Mouse (Mus musculus) Patski (cell line): ENCODE results near the gene Ldhc. TPM values are rescaled to one million over a fixed set of nuclear protein-coding genes. Genes with fewer than 3 reads are reported as not detected.

Experiments
- ATAC-seq: fragments of 100-300 bp; one replicate; pipeline ENCODE4 v1.8.0; 2021
- CTCF ChIA-PET: fragments of 350-600 bp; sonication (Branson Sonifier 250); formaldehyde crosslinking; loops from one replicate; lab custom pipeline; 2022; ENCODE audit warnings: inconsistent platforms; lab: Charles Lee
- POLR2A ChIA-PET: fragments of 350-600 bp; sonication (Branson Sonifier 250); formaldehyde crosslinking; loops from one replicate; lab custom pipeline; 2022; ENCODE audit warnings: antibody characterized with exemption, inconsistent platforms; lab: Charles Lee
- DNase-seq: peaks from one replicate; pipeline ENCODE4 v3.0.0-alpha.2; 2011; ENCODE audit warnings: low read depth, low spot score
- H3K27me3 ChIP-seq: fragments of 371-371 bp; one replicate; pipeline ENCODE4 v1.5.1; 2021
- CTCF ChIP-seq: fragments of 100-300 bp; IDR thresholded peaks from one replicate; pipeline ENCODE4 v1.5.1; 2021
- in situ Hi-C: fragments of 300-500 bp; cut with MboI; formaldehyde crosslinking; loops from 3 replicates; pipeline ENCODE4 v1.11.1; 2018; ENCODE audit warnings: low pct_unique_long_range_greater_than_20kb, mixed read lengths
- polyA plus RNA-seq: library from polyadenylated mRNA; unstranded; gene quantifications from one replicate; pipeline ENCODE4 v1.2.3, GENCODE M21; 2021

The Ldhc gene
- polyA plus RNA-seq, 1 experiment from 2014 or later = not detected

- ChIA-PET CTCF (interaction anchor here (1.0 kb wide), 1 partner anchor 10 kb away, joined by 3 read pairs; no protein-coding TSS in a partner anchor), POLR2A (no interaction called here)
- ATAC-seq (no peak), DNase-seq (no peak)
- H3K27me3 ChIP-seq = no peaks in the 10 kb centered on the region
- in situ Hi-C loops = no loop called here
- TF ChIP-seq CTCF = no peak
These were observed 20.0 kb upstream of the Ldhc start, which contains the start of gene Ldha for GRCm38 (mm10) chr7:46840787-46841525. Gene Ldha, plus strand, starts transcription at chr7:46841475.

- ChIA-PET POLR2A (no interaction called here), CTCF (no interaction called here)
These were observed 18.7 kb upstream of the Ldhc start for GRCm38 (mm10) chr7:46842278-46842677.

GRCm38 (mm10) chr7:46843576-46843975 is 17.4 kb upstream of the Ldhc start:
- no peak for ATAC-seq
- in situ Hi-C loops = no loop called here
- no peak for DNase-seq
- POLR2A ChIA-PET = no interaction called here
- CTCF ChIA-PET = interaction anchor here (1.5 kb wide), 1 partner anchor 13 kb away, joined by 3 read pairs; no protein-coding TSS in a partner anchor
- H3K27me3 ChIP-seq = no peaks in the 10 kb centered on the region
- no peak for TF ChIP-seq CTCF

More at GRCm38 (mm10) chr7:46842278-46842677, 18.7 kb upstream of the Ldhc start:
- H3K27me3 ChIP-seq = no peaks in the 10 kb centered on the region
- DNase-seq (no peak), ATAC-seq (no peak)
- in situ Hi-C loops = no loop called here
- TF ChIP-seq CTCF = no peak

- TF ChIP-seq CTCF = no peak
- POLR2A ChIA-PET = interaction anchor here (0.7 to 1.0 kb wide), 3 partner anchors 9 to 11 kb away, joined by 3 read pairs; no protein-coding TSS in a partner anchor
- no peaks in the 10 kb centered on the region for H3K27me3 ChIP-seq
- CTCF ChIA-PET = no interaction called here
- peak; percentile 82 for ATAC-seq
- in situ Hi-C loops = no loop called here
- no peak for DNase-seq
These were observed 15.6 kb upstream of the Ldhc start for GRCm38 (mm10) chr7:46845211-46845977.

GRCm38 (mm10) chr7:46845978-46846485 is 15.0 kb upstream of the Ldhc start:
- in situ Hi-C loops = no loop called here
- no peak for TF ChIP-seq CTCF
- H3K27me3 ChIP-seq = no peaks in the 10 kb centered on the region
- CTCF ChIA-PET = no interaction called here
- ATAC-seq = peak; percentile 45
- POLR2A ChIA-PET = interaction anchor here (1.0 kb wide), 1 partner anchor 8 kb away, joined by 3 read pairs; no protein-coding TSS in a partner anchor
- no peak for DNase-seq

GRCm38 (mm10) chr7:46846486-46847244 is 14.3 kb upstream of the Ldhc start:
- CTCF ChIA-PET = no interaction called here
- POLR2A ChIA-PET = interaction anchor here (1.0 kb wide), 1 partner anchor 8 kb away, joined by 3 read pairs; no protein-coding TSS in a partner anchor
- ATAC-seq (peak; percentile 5), DNase-seq (no peak)
- TF ChIP-seq CTCF = no peak
- in situ Hi-C loops = no loop called here
- H3K27me3 ChIP-seq = no peaks in the 10 kb centered on the region

- no peak for TF ChIP-seq CTCF
- POLR2A ChIA-PET = interaction anchor here (0.5 kb wide), 1 partner anchor 83 kb away, joined by 3 read pairs; no protein-coding TSS in a partner anchor
- CTCF ChIA-PET = interaction anchor here (0.8 to 1.1 kb wide), 2 partner anchors 18 to 47 kb away, joined by 3 to 4 read pairs; no protein-coding TSS in a partner anchor
- DNase-seq (no peak), ATAC-seq (no peak)
- in situ Hi-C loops = no loop called here
- no peaks in the 10 kb centered on the region for H3K27me3 ChIP-seq
These were observed 11.7 kb upstream of the Ldhc start for GRCm38 (mm10) chr7:46849287-46849686.

GRCm38 (mm10) chr7:46851026-46851425 is 10.0 kb upstream of the Ldhc start:
- no peak for ATAC-seq
- CTCF ChIA-PET = interaction anchor here (1.0 kb wide), 1 partner anchor 34 kb away, joined by 4 read pairs; no protein-coding TSS in a partner anchor
- no peak for DNase-seq
- no peaks in the 10 kb centered on the region for H3K27me3 ChIP-seq
- in situ Hi-C loops = no loop called here
- POLR2A ChIA-PET = interaction anchor here (0.7 kb wide), 1 partner anchor 34 kb away, joined by 3 read pairs; no protein-coding TSS in a partner anchor
- no peak for TF ChIP-seq CTCF

GRCm38 (mm10) chr7:46852666-46853065 is 8.3 kb upstream of the Ldhc start:
- TF ChIP-seq CTCF = no peak
- ChIA-PET CTCF (no interaction called here), POLR2A (no interaction called here)
- no peaks in the 10 kb centered on the region for H3K27me3 ChIP-seq
- in situ Hi-C loops = no loop called here
- ATAC-seq (no peak), DNase-seq (no peak)

- in situ Hi-C loops = no loop called here
- POLR2A ChIA-PET = no interaction called here
- TF ChIP-seq CTCF = no peak
- no peaks in the 10 kb centered on the region for H3K27me3 ChIP-seq
- DNase-seq (no peak), ATAC-seq (no peak)
- CTCF ChIA-PET = no interaction called here
These were observed 7.6 kb upstream of the Ldhc start for GRCm38 (mm10) chr7:46853365-46853764.
